Mouse (Mus musculus) thymus, adult 2 months (tissue): ENCODE data around the gene Mycbpap.

Source experiments
- CTCF ChIP-seq: fragments of 200-500 bp; IDR thresholded peaks from 2 replicates; pipeline ENCODE4 v1.5.1; 2012; ENCODE audit warnings: mild to moderate bottlenecking, control low read depth, low read length, moderate library complexity, borderline replicate concordance; ENCODE audit not compliant: control insufficient read depth, poor library complexity, insufficient read depth; ENCODE audit errors: extremely low read depth
- POLR2A ChIP-seq: fragments of 200-500 bp; IDR thresholded peaks from 2 replicates; pipeline ENCODE4 v1.6.1; 2012; ENCODE audit warnings: mild to moderate bottlenecking, low read length, control low read depth, moderate library complexity; ENCODE audit not compliant: control insufficient read depth, poor library complexity, insufficient read depth; ENCODE audit errors: extremely low read depth

- TF ChIP-seq CTCF (no peak), POLR2A (no peak)
Observed at GRCm38 (mm10) chr11:94491749-94492099, 29.8 kb downstream of the Mycbpap start.
